Mouse (Mus musculus): Measurements from ENCODE around the gene Fkbp2. TPM values are rescaled to one million over a fixed set of nuclear protein-coding genes. Genes with fewer than 3 reads are reported as not detected.

The Fkbp2 gene
- total RNA-seq, 2 experiments from 2014 or later: 69.4 to 78.8 TPM

GRCm38 (mm10) chr19:6975537-6976521 is 4.5 kb downstream of the Fkbp2 start, which contains the start of gene Plcb3:
Gene Plcb3 (minus strand): TSS chr19:6976470.
- DNase-seq (ENCODE audit: low spot score in 2 of 2): peak; percentile 72 to 89
- intact Hi-C loops (cut with DNase I): loop anchor here (5.0 kb wide), 2 partner anchors 34 to 54 kb away; partner anchors contain the start of genes Bad, Esrra and Gpr137

- peak; percentile 73 to 75 for DNase-seq (ENCODE audit: low spot score in 2 of 2)
- intact Hi-C loops (cut with DNase I): loop anchor here (5.0 kb wide), 2 partner anchors 32 to 52 kb away; partner anchors contain the start of genes Bad, Esrra and Gpr137
Observed at GRCm38 (mm10) chr19:6974211-6975205, 5.8 kb downstream of the Fkbp2 start, which contains the start of gene Ppp1r14b. Gene Ppp1r14b (plus strand): TSS chr19:6974968.

GRCm38 (mm10) chr19:6973581-6974190 is 6.6 kb downstream of the Fkbp2 start:
- intact Hi-C loops (cut with DNase I): no loop called here

GRCm38 (mm10) chr19:6972247-6972917 is 7.9 kb downstream of the Fkbp2 start:
- DNase-seq (ENCODE audit: low spot score in 2 of 2): no peak
- intact Hi-C loops (cut with DNase I): no loop called here

More at GRCm38 (mm10) chr19:6973581-6974190, 6.6 kb downstream of the Fkbp2 start:
- no peak for DNase-seq (ENCODE audit: low spot score in 2 of 2)

- intact Hi-C loops (cut with DNase I): no loop called here
- no peak for DNase-seq (ENCODE audit: low spot score in 2 of 2)
Observed at GRCm38 (mm10) chr19:6971644-6972043, 8.7 kb downstream of the Fkbp2 start.

- intact Hi-C loops (cut with DNase I): no loop called here
Observed at GRCm38 (mm10) chr19:6970460-6971085, 9.7 kb downstream of the Fkbp2 start.

GRCm38 (mm10) chr19:6969665-6970381 is 10.5 kb downstream of the Fkbp2 start:
- intact Hi-C loops (cut with DNase I): no loop called here
- peak in 1 of 2 experiments; percentile 29 for DNase-seq (ENCODE audit: low spot score in 2 of 2)

More at GRCm38 (mm10) chr19:6970460-6971085, 9.7 kb downstream of the Fkbp2 start:
- DNase-seq (ENCODE audit: low spot score in 2 of 2): no peak

- intact Hi-C loops (cut with DNase I): no loop called here
Observed at GRCm38 (mm10) chr19:6969291-6969664, 11.0 kb downstream of the Fkbp2 start.

GRCm38 (mm10) chr19:6968491-6969271 is 11.6 kb downstream of the Fkbp2 start:
- no peak for DNase-seq (ENCODE audit: low spot score in 2 of 2)
- intact Hi-C loops (cut with DNase I): no loop called here

More at GRCm38 (mm10) chr19:6969291-6969664, 11.0 kb downstream of the Fkbp2 start:
- no peak for DNase-seq (ENCODE audit: low spot score in 2 of 2)

GRCm38 (mm10) chr19:6956461-6956860 is 23.8 kb downstream of the Fkbp2 start:
- DNase-seq (ENCODE audit: low spot score in 2 of 2): no peak
- intact Hi-C loops (cut with DNase I): no loop called here

- DNase-seq (ENCODE audit: low spot score in 2 of 2): no peak
- intact Hi-C loops (cut with DNase I): no loop called here
Observed at GRCm38 (mm10) chr19:6955424-6955823, 24.9 kb downstream of the Fkbp2 start.

GRCm38 (mm10) chr19:6954046-6954445 is 26.3 kb downstream of the Fkbp2 start:
- no peak for DNase-seq (ENCODE audit: low spot score in 2 of 2)
- intact Hi-C loops (cut with DNase I): no loop called here

GRCm38 (mm10) chr19:6952712-6953037 is 27.6 kb downstream of the Fkbp2 start:
- intact Hi-C loops (cut with DNase I): no loop called here
- DNase-seq (ENCODE audit: low spot score in 2 of 2): no peak

GRCm38 (mm10) chr19:6951994-6952711 is 28.1 kb downstream of the Fkbp2 start:
- intact Hi-C loops (cut with DNase I): no loop called here
- DNase-seq (ENCODE audit: low spot score in 2 of 2): peak; percentile 69 to 71

- intact Hi-C loops (cut with DNase I): no loop called here
- DNase-seq (ENCODE audit: low spot score in 2 of 2): peak; percentile 90 to 91
Observed at GRCm38 (mm10) chr19:6951381-6951968, 28.8 kb downstream of the Fkbp2 start.

Measured in left cerebral cortex, postnatal 14 days (tissue).